Mouse (Mus musculus): ENCODE measurements around the gene Auts2. TPM values are rescaled to one million over a fixed set of nuclear protein-coding genes. Genes with fewer than 3 reads are reported as not detected.

Auts2 gene
- total RNA-seq, 1 experiment, result 9.9 TPM

DNA sequence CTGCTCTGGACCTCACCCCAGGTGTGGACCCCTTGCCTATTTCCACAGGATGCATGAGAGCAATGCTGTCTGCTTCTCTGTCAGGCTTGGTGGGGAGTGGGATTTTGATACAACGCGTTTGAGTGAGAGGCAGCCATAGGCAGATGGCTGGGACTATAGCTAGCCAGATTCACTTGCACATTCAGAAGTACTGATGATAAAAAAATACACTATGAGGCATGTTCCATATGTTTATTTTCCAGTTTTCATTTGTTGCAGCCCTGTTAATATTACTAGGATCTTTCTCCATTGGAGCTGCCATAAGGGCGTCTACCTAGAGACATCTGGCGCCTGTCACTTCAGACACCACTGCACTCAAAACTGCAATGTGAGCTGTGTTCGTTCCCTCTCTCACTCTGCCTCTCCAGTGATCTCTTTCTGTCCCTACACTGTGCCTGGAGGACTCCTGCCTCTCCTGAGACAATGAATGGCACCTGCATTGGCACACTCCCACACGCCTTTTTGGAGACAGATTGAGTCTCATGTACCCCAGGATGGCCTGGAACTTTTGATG, 840.2 kb downstream of the Auts2 start:
- no peak for DNase-seq (ENCODE audit: low read depth, low spot score)
- Histone ChIP-seq H3K36me3 (ENCODE audit: control insufficient read depth, insufficient read depth, low read length, poor library complexity, severe bottlenecking) (no peaks in the 10 kb centered on the region), H3K9ac (ENCODE audit: insufficient read depth, low read depth, low read length, poor library complexity, severe bottlenecking) (no peak overlapping the region), H3K27ac (ENCODE audit: insufficient read depth, low read depth, low read length, poor library complexity, severe bottlenecking) (no peak overlapping the region), H3K9me3 (ENCODE audit: control insufficient read depth, insufficient read depth, low read depth, low read length) (no peaks in the 10 kb centered on the region), H3K4me1 (ENCODE audit: control insufficient read depth in 2 of 2, insufficient read depth in 2 of 2, low read length in 2 of 2, poor library complexity in 1 of 2) (no peaks in the 10 kb centered on the region), H3K4me3 (ENCODE audit: insufficient read depth in 1 of 2, low read depth in 1 of 2, low read length in 2 of 2, poor library complexity in 1 of 2, severe bottlenecking in 1 of 2) (no peak overlapping the region)
- TF ChIP-seq MAFK (IDR thresholded peaks at IDR 0.05; ENCODE audit: insufficient read depth, low read depth, low read length) (no peak), HCFC1 (IDR thresholded peaks at IDR 0.05; ENCODE audit: borderline replicate concordance, insufficient read depth, low read length) (no peak), ZNF384 (IDR thresholded peaks at IDR 0.05; ENCODE audit: low read depth, low read length) (no peak), CHD2 (IDR thresholded peaks at IDR 0.05; ENCODE audit: low read depth, low read length) (no peak), ZC3H11A (IDR thresholded peaks at IDR 0.05; ENCODE audit: borderline replicate concordance, low read depth, low read length) (no peak)
- in situ Hi-C loops (cut with MboI; ENCODE audit: low sequenced_read_pairs in 2 of 2, unreplicated experiment in 2 of 2), result no loop called here

DNA sequence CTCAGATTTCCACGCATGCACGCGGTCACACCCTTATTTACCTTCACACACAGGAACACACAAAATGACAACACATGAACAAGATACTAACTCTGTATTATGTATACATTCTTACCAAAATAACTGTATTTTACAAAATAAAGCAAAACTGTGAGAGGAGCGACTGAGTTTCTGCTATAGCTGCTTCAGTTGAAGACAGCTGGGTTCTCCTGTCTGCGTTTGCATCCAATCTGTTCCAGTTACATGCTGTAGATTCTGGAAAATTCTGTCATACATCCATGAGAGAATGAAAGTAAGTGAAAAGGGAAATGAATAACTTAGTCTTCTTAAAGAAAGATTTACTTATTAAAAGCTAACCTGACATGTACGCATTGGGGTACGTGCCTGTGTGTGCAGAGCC, 844.2 kb downstream of the Auts2 start:
- no peaks in the 10 kb centered on the region for H3K4me1 ChIP-seq (ENCODE audit: control insufficient read depth in 2 of 2, insufficient read depth in 2 of 2, low read length in 2 of 2, poor library complexity in 1 of 2)
- no peak overlapping the region for H3K9ac ChIP-seq (ENCODE audit: insufficient read depth, low read depth, low read length, poor library complexity, severe bottlenecking)
- no peaks in the 10 kb centered on the region for H3K9me3 ChIP-seq (ENCODE audit: control insufficient read depth, insufficient read depth, low read depth, low read length)
- H3K36me3 ChIP-seq (ENCODE audit: control insufficient read depth, insufficient read depth, low read length, poor library complexity, severe bottlenecking), result no peaks in the 10 kb centered on the region
- TF ChIP-seq HCFC1 (IDR thresholded peaks at IDR 0.05; ENCODE audit: borderline replicate concordance, insufficient read depth, low read length) (no peak), MAFK (IDR thresholded peaks at IDR 0.05; ENCODE audit: insufficient read depth, low read depth, low read length) (no peak), CHD2 (IDR thresholded peaks at IDR 0.05; ENCODE audit: low read depth, low read length) (no peak), ZC3H11A (IDR thresholded peaks at IDR 0.05; ENCODE audit: borderline replicate concordance, low read depth, low read length) (no peak), ZNF384 (IDR thresholded peaks at IDR 0.05; ENCODE audit: low read depth, low read length) (no peak)
- in situ Hi-C loops (cut with MboI; ENCODE audit: low sequenced_read_pairs in 2 of 2, unreplicated experiment in 2 of 2), result no loop called here
- H3K4me3 ChIP-seq (ENCODE audit: insufficient read depth in 1 of 2, low read depth in 1 of 2, low read length in 2 of 2, poor library complexity in 1 of 2, severe bottlenecking in 1 of 2), result no peak overlapping the region
- H3K27ac ChIP-seq (ENCODE audit: insufficient read depth, low read depth, low read length, poor library complexity, severe bottlenecking), result no peak overlapping the region
- DNase-seq (ENCODE audit: low read depth, low spot score), result no peak

DNA sequence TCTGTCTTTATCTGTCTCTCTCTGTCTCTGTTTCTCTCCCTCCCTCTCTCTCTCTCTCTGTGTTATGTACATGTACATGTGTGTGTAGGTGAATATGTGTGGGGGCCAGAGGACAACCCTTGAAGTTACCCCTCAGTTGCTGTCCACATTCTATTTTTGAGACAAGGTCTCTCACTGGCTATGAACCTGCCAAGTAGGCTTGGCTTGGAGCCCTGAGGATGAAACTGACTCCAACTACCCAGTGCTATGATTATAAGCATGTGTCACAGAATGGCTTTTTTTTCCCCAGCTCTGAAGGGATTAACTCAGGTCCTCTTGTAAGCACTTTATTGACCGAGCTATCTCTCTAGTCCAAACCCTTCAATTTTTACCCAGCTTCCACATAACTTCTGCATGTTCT, 852.4 kb downstream of the Auts2 start:
- no peaks in the 10 kb centered on the region for H3K36me3 ChIP-seq (ENCODE audit: control insufficient read depth, insufficient read depth, low read length, poor library complexity, severe bottlenecking)
- H3K4me1 ChIP-seq (ENCODE audit: control insufficient read depth in 2 of 2, insufficient read depth in 2 of 2, low read length in 2 of 2, poor library complexity in 1 of 2), result no peaks in the 10 kb centered on the region
- H3K9ac ChIP-seq (ENCODE audit: insufficient read depth, low read depth, low read length, poor library complexity, severe bottlenecking), result no peak overlapping the region
- no peak overlapping the region for H3K4me3 ChIP-seq (ENCODE audit: insufficient read depth in 1 of 2, low read depth in 1 of 2, low read length in 2 of 2, poor library complexity in 1 of 2, severe bottlenecking in 1 of 2)
- no peaks in the 10 kb centered on the region for H3K9me3 ChIP-seq (ENCODE audit: control insufficient read depth, insufficient read depth, low read depth, low read length)
- in situ Hi-C loops (cut with MboI; ENCODE audit: low sequenced_read_pairs in 2 of 2, unreplicated experiment in 2 of 2), result no loop called here
- TF ChIP-seq CHD2 (IDR thresholded peaks at IDR 0.05; ENCODE audit: low read depth, low read length) (no peak), HCFC1 (IDR thresholded peaks at IDR 0.05; ENCODE audit: borderline replicate concordance, insufficient read depth, low read length) (no peak), MAFK (IDR thresholded peaks at IDR 0.05; ENCODE audit: insufficient read depth, low read depth, low read length) (no peak), ZC3H11A (IDR thresholded peaks at IDR 0.05; ENCODE audit: borderline replicate concordance, low read depth, low read length) (no peak), ZNF384 (IDR thresholded peaks at IDR 0.05; ENCODE audit: low read depth, low read length) (no peak)
- H3K27ac ChIP-seq (ENCODE audit: insufficient read depth, low read depth, low read length, poor library complexity, severe bottlenecking), result no peak overlapping the region
- no peak for DNase-seq (ENCODE audit: low read depth, low spot score)

DNA sequence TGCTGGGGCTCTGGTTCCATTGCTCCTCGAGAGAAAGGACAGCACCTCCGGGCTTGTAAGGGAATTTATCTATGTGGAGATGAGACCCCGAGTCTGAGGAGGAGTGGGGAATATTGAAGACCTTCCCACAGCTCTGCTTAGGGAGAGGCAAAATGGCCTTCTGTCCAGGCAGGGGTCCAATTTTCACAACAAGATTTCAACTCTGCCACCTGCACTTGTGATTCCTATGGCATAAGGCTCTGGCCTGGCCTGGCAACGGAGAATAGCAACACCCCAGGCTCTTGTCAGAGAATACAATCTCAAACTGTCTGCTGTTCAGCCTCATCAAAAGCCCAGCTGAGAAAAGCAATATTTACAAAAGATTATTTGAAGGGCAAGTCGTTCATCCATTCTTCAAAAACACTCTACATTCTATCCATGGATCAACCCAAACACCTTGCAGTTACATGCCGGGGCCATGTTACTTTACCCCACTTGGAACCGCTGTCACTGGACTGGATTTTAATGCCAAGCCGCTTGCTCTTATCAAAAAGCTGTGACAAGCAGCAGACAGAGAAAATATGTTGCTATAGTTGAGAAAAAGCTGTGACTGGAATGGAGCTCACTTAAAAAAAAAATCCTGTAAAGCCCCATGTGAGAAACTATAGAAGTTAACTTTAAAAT, 856.1 kb downstream of the Auts2 start:
- TF ChIP-seq CHD2 (IDR thresholded peaks at IDR 0.05; ENCODE audit: low read depth, low read length) (no peak), MAFK (IDR thresholded peaks at IDR 0.05; ENCODE audit: insufficient read depth, low read depth, low read length) (no peak), HCFC1 (IDR thresholded peaks at IDR 0.05; ENCODE audit: borderline replicate concordance, insufficient read depth, low read length) (no peak), ZNF384 (IDR thresholded peaks at IDR 0.05; ENCODE audit: low read depth, low read length) (no peak), ZC3H11A (IDR thresholded peaks at IDR 0.05; ENCODE audit: borderline replicate concordance, low read depth, low read length) (no peak)
- Histone ChIP-seq H3K27ac (ENCODE audit: insufficient read depth, low read depth, low read length, poor library complexity, severe bottlenecking) (no peak overlapping the region), H3K9me3 (ENCODE audit: control insufficient read depth, insufficient read depth, low read depth, low read length) (no peaks in the 10 kb centered on the region), H3K36me3 (ENCODE audit: control insufficient read depth, insufficient read depth, low read length, poor library complexity, severe bottlenecking) (no peaks in the 10 kb centered on the region), H3K4me1 (ENCODE audit: control insufficient read depth in 2 of 2, insufficient read depth in 2 of 2, low read length in 2 of 2, poor library complexity in 1 of 2) (no peaks in the 10 kb centered on the region), H3K4me3 (ENCODE audit: insufficient read depth in 1 of 2, low read depth in 1 of 2, low read length in 2 of 2, poor library complexity in 1 of 2, severe bottlenecking in 1 of 2) (no peak overlapping the region), H3K9ac (ENCODE audit: insufficient read depth, low read depth, low read length, poor library complexity, severe bottlenecking) (no peak overlapping the region)
- DNase-seq (ENCODE audit: low read depth, low spot score), result no peak
- in situ Hi-C loops (cut with MboI; ENCODE audit: low sequenced_read_pairs in 2 of 2, unreplicated experiment in 2 of 2), result no loop called here
